Mouse (Mus musculus) stomach, postnatal 0 days (tissue): ENCODE measurements around the gene Pitx2. TPM values are rescaled to one million over a fixed set of nuclear protein-coding genes. Genes with fewer than 3 reads are reported as not detected.

Experiments
- ATAC-seq: fragments of 200-750 bp; cut with Nextera tagmentation; 2 replicates; pipeline ENCODE4 v1.8.0; 2017; ENCODE audit not compliant: low FRiP score, low TSS enrichment
- DNase-seq: peaks from one replicate; pipeline ENCODE4 v3.0.0-alpha.2; 2016; ENCODE audit warnings: low spot score
- H3K27ac ChIP-seq: fragments of 300-500 bp; sonication (generic); replicated peaks from 2 replicates; pipeline ENCODE4 v1.5.1; 2014; ENCODE audit warnings: mild to moderate bottlenecking, control low read depth
- H3K27me3 ChIP-seq: fragments of 300-500 bp; sonication (generic); 2 replicates; pipeline ENCODE4 v1.6.1; 2014; ENCODE audit warnings: low read length; ENCODE audit not compliant: control insufficient read depth, insufficient read depth
- H3K36me3 ChIP-seq: fragments of 300-500 bp; sonication (generic); 2 replicates; pipeline ENCODE4 v1.6.1; 2014; ENCODE audit warnings: low read length, mixed read lengths; ENCODE audit not compliant: control insufficient read depth, insufficient read depth
- H3K4me1 ChIP-seq: fragments of 300-500 bp; sonication (generic); replicated peaks from 2 replicates; pipeline ENCODE4 v1.6.1; 2014; ENCODE audit warnings: antibody characterized with exemption; ENCODE audit not compliant: control insufficient read depth, insufficient read depth
- H3K4me2 ChIP-seq: fragments of 300-500 bp; sonication (generic); replicated peaks from 2 replicates; pipeline ENCODE4 v1.6.1; 2014; ENCODE audit warnings: low read depth, mild to moderate bottlenecking, control low read depth, moderate library complexity
- H3K4me3 ChIP-seq: fragments of 300-500 bp; sonication (generic); 2 replicates; pipeline ENCODE4 v1.5.1; 2014; ENCODE audit warnings: low read depth, low read length, control low read depth
- H3K9ac ChIP-seq: fragments of 300-500 bp; sonication (generic); 2 replicates; pipeline ENCODE4 v1.6.1; 2014; ENCODE audit warnings: mild to moderate bottlenecking, low read length, control low read depth, mixed read lengths
- H3K9me3 ChIP-seq: fragments of 300-500 bp; sonication (generic); 2 replicates; pipeline ENCODE4 v1.6.1; 2016; ENCODE audit warnings: low read length; ENCODE audit not compliant: control insufficient read depth
- CTCF ChIP-seq: IDR thresholded peaks from 2 replicates; pipeline ENCODE4 v1.5.1; 2016; ENCODE audit warnings: antibody characterized with exemption, low read depth, mild to moderate bottlenecking, moderate library complexity
- EP300 ChIP-seq: optimal IDR thresholded peaks from 2 replicates; pipeline ENCODE3; 2016; ENCODE audit warnings: antibody characterized with exemption
- WGBS: fragments of 180-500 bp; shearing (Covaris S2); extraction: QIAGEN DNeasy Blood & Tissue Kit; methylation state at CpG from one replicate; pipeline ENCODE4 v1.1.7; 2014; 5-methylcytosine and 5-hydroxymethylcytosine counted together
- polyA plus RNA-seq: library from polyadenylated mRNA; unstranded; fragments of >200 nt; fragmentation: Nextera tagmentation; extraction: Ambion mirVana; gene quantifications from 2 replicates; pipeline ENCODE4 v1.2.1, GENCODE M21; 2015

Pitx2 gene
- polyA plus RNA-seq, 1 experiment from 2014 or later: 9.7 TPM

GRCm38 (mm10) chr3:129208031-129208380 is 8.3 kb downstream of the Pitx2 start:
- Histone ChIP-seq H3K4me2 (no peak overlapping the region), H3K27ac (no peak overlapping the region), H3K9me3 (no peaks in the 10 kb centered on the region), H3K27me3 (peaks cover 9% of the 10 kb centered on the region; the same call in 1 of the 2 replicates), H3K4me3 (no peak overlapping the region), H3K36me3 (no peaks in the 10 kb centered on the region), H3K9ac (no peak overlapping the region), H3K4me1 (0 out of 2 replicates have a peak, but pooled peaks cover 3% of the 10 kb centered on the region)
- ATAC-seq (no peak), DNase-seq (no peak)
- WGBS: 23% methylated on average over 7 of the region's 7 CpGs
- TF ChIP-seq CTCF (no peak), EP300 (no peak)

- Histone ChIP-seq H3K9me3 (no peaks in the 10 kb centered on the region), H3K36me3 (no peaks in the 10 kb centered on the region), H3K27ac (no peak overlapping the region), H3K4me3 (no peak overlapping the region), H3K4me1 (0 out of 2 replicates have a peak, but pooled peaks cover 3% of the 10 kb centered on the region), H3K9ac (no peak overlapping the region), H3K4me2 (no peak overlapping the region), H3K27me3 (peaks cover 7% of the 10 kb centered on the region; the same call in 1 of the 2 replicates)
- DNase-seq (no peak), ATAC-seq (no peak)
- no peak for TF ChIP-seq EP300
- TF ChIP-seq CTCF: no peak
- WGBS: 26% methylated on average over 10 of the region's 10 CpGs
Measured at GRCm38 (mm10) chr3:129208421-129208820, 8.7 kb downstream of the Pitx2 start.

GRCm38 (mm10) chr3:129209266-129209665 is 9.6 kb downstream of the Pitx2 start:
- TF ChIP-seq EP300 (no peak), CTCF (no peak)
- Histone ChIP-seq H3K27ac (no peak overlapping the region), H3K9me3 (no peaks in the 10 kb centered on the region), H3K4me3 (no peak overlapping the region), H3K4me1 (no peaks in the 10 kb centered on the region), H3K4me2 (no peak overlapping the region), H3K36me3 (no peaks in the 10 kb centered on the region), H3K9ac (no peak overlapping the region), H3K27me3 (peaks cover 4% of the 10 kb centered on the region; the same call in 1 of the 2 replicates)
- ATAC-seq (no peak), DNase-seq (no peak)
- WGBS: 25% methylated on average over 4 of the region's 4 CpGs

DNA sequence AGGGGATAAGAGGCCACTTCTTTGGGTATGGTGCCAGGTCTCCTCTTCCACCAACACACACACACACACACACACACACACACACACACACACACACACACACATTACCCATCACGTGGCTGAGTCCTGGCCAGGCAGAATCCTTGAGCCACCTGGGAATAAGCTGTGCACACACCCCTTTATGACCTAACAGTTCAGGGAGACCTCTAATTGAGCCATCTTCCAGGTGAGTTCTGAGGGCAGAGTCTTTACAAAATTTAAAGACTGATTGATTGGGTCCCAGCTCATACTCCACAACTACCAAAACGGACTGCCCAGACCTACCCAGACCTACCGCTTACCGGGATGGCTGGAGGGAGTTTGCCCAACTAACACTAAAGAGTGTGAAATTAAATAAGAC is 10.1 kb downstream of the Pitx2 start:
- no peak for ATAC-seq
- Histone ChIP-seq H3K4me1 (peaks cover 3% of the 10 kb centered on the region; the same call in 1 of the 2 replicates), H3K9me3 (no peaks in the 10 kb centered on the region), H3K36me3 (no peaks in the 10 kb centered on the region), H3K27me3 (peaks cover 4% of the 10 kb centered on the region; the same call in 1 of the 2 replicates), H3K27ac (no peak overlapping the region), H3K4me2 (no peak overlapping the region), H3K9ac (no peak overlapping the region), H3K4me3 (no peak overlapping the region)
- no peak for DNase-seq
- WGBS: 10% methylated on average over 4 of the region's 4 CpGs
- TF ChIP-seq EP300 (no peak), CTCF (no peak)

- TF ChIP-seq CTCF (no peak), EP300 (no peak)
- ATAC-seq: no peak
- WGBS: 8% methylated on average over 7 of the region's 7 CpGs
- H3K9me3 ChIP-seq: no peaks in the 10 kb centered on the region
- H3K36me3 ChIP-seq: no peaks in the 10 kb centered on the region
- peaks cover 3% of the 10 kb centered on the region; the same call in 1 of the 2 replicates for H3K4me1 ChIP-seq
- H3K27ac ChIP-seq: no peak overlapping the region
- no peak overlapping the region for H3K4me2 ChIP-seq
- no peak overlapping the region for H3K9ac ChIP-seq
- DNase-seq: no peak
- no peaks in the 10 kb centered on the region; the same call in 1 of the 2 replicates for H3K27me3 ChIP-seq
- no peak overlapping the region for H3K4me3 ChIP-seq
Measured at GRCm38 (mm10) chr3:129212038-129212645, 12.5 kb downstream of the Pitx2 start.

GRCm38 (mm10) chr3:129212807-129213206 is 13.1 kb downstream of the Pitx2 start:
- Histone ChIP-seq H3K36me3 (no peaks in the 10 kb centered on the region), H3K4me2 (no peak overlapping the region), H3K4me3 (no peak overlapping the region), H3K4me1 (peaks cover 3% of the 10 kb centered on the region; the same call in 1 of the 2 replicates), H3K9me3 (no peaks in the 10 kb centered on the region), H3K27me3 (peaks cover 3% of the 10 kb centered on the region; the same call in 1 of the 2 replicates), H3K9ac (no peak overlapping the region), H3K27ac (no peak overlapping the region)
- WGBS: 9% methylated on average over 11 of the region's 11 CpGs
- TF ChIP-seq EP300: no peak
- TF ChIP-seq CTCF: no peak
- DNase-seq: no peak
- no peak for ATAC-seq
